Mouse (Mus musculus): Measurements from ENCODE around the gene Gm11027.
"Not testable (repeated sequence)": the region's sequence is repeated elsewhere in the genome, so short reads cannot be mapped to it uniquely, and the experiment has no call there.

Gm11027 gene

GRCm38 (mm10) chr12:116275086-116275485 lies at the start of gene Gm11027:
Gm11027 (plus strand) TSS chr12:116275386.
- not testable (repeated sequence) for DNase-seq

- no peak for DNase-seq
Observed at GRCm38 (mm10) chr12:116226289-116227057, 48.7 kb upstream of the Gm11027 start.

- DNase-seq: no peak
Observed at GRCm38 (mm10) chr12:116229451-116229850, 45.7 kb upstream of the Gm11027 start.

- peak in 1 of 2 experiments; percentile 15 for DNase-seq
Observed at GRCm38 (mm10) chr12:116231612-116232011, 43.6 kb upstream of the Gm11027 start.

- no peak for DNase-seq
Observed at GRCm38 (mm10) chr12:116232061-116232460, 43.1 kb upstream of the Gm11027 start.

GRCm38 (mm10) chr12:116235356-116235755 lies 39.8 kb upstream of the Gm11027 start:
- no peak for DNase-seq

GRCm38 (mm10) chr12:116236658-116237057 lies 38.5 kb upstream of the Gm11027 start:
- DNase-seq: no peak

GRCm38 (mm10) chr12:116238370-116238769 lies 36.8 kb upstream of the Gm11027 start:
- DNase-seq: no peak

GRCm38 (mm10) chr12:116238803-116239202 lies 36.4 kb upstream of the Gm11027 start:
- DNase-seq: no peak

- no peak for DNase-seq
Observed at GRCm38 (mm10) chr12:116244601-116245000, 30.6 kb upstream of the Gm11027 start.

- peak in 1 of 2 experiments; percentile 12 for DNase-seq
Observed at GRCm38 (mm10) chr12:116254652-116255051, 20.5 kb upstream of the Gm11027 start.

- no peak for DNase-seq
Observed at GRCm38 (mm10) chr12:116255636-116256035, 19.6 kb upstream of the Gm11027 start.

- DNase-seq: no peak
Observed at GRCm38 (mm10) chr12:116258321-116258720, 16.9 kb upstream of the Gm11027 start.

GRCm38 (mm10) chr12:116262555-116263341 lies 12.4 kb upstream of the Gm11027 start, which contains the start of gene Wdr60:
Wdr60 (minus strand) TSS chr12:116263022.
- DNase-seq: peak; percentile 80 to 83

GRCm38 (mm10) chr12:116264756-116265155 lies 10.4 kb upstream of the Gm11027 start:
- DNase-seq: no peak

GRCm38 (mm10) chr12:116265275-116265674 lies 9.9 kb upstream of the Gm11027 start:
- no peak for DNase-seq

GRCm38 (mm10) chr12:116269450-116269849 lies 5.7 kb upstream of the Gm11027 start:
- no peak for DNase-seq

- DNase-seq: no peak
Observed at GRCm38 (mm10) chr12:116270538-116270937, 4.6 kb upstream of the Gm11027 start.

- DNase-seq: no peak
Observed at GRCm38 (mm10) chr12:116271071-116271470, 4.1 kb upstream of the Gm11027 start.

GRCm38 (mm10) chr12:116273733-116274132 lies 1.5 kb upstream of the Gm11027 start:
- no peak for DNase-seq

GRCm38 (mm10) chr12:116275631-116276030 lies 445 bp downstream of the Gm11027 start:
- no peak for DNase-seq

GRCm38 (mm10) chr12:116276961-116277360 lies 1.8 kb downstream of the Gm11027 start:
- DNase-seq: no peak

- DNase-seq: no peak
Observed at GRCm38 (mm10) chr12:116278541-116278940, 3.4 kb downstream of the Gm11027 start.

GRCm38 (mm10) chr12:116279181-116279580 lies 4.0 kb downstream of the Gm11027 start:
- DNase-seq: no peak

All from thymus, adult 18-20 months (tissue).